Mouse (Mus musculus) kidney, embryonic 15.5 days (tissue): ENCODE measurements around the gene Rps26. TPM values are rescaled to one million over a fixed set of nuclear protein-coding genes. Genes with fewer than 3 reads are reported as not detected.

ENCODE experiments used
- ATAC-seq: fragments of 200-750 bp; cut with Nextera tagmentation; replicated peaks from 2 replicates; pipeline ENCODE4 v1.8.0; 2017; ENCODE audit warnings: moderate TSS enrichment; ENCODE audit not compliant: low FRiP score
- H3K27ac ChIP-seq: fragments of 300-500 bp; sonication (generic); 2 replicates; pipeline ENCODE4 v1.5.1; 2015; ENCODE audit warnings: mild to moderate bottlenecking, inconsistent platforms
- H3K27me3 ChIP-seq: fragments of 300-500 bp; sonication (generic); 2 replicates; pipeline ENCODE4 v1.6.1; 2015; ENCODE audit warnings: inconsistent platforms
- H3K36me3 ChIP-seq: fragments of 300-500 bp; sonication (generic); 2 replicates; pipeline ENCODE4 v1.6.1; 2015; ENCODE audit warnings: inconsistent platforms
- H3K4me1 ChIP-seq: fragments of 300-500 bp; sonication (generic); 2 replicates; pipeline ENCODE4 v1.6.1; 2015; ENCODE audit warnings: inconsistent platforms
- H3K4me2 ChIP-seq: fragments of 300-500 bp; sonication (generic); 2 replicates; pipeline ENCODE4 v1.6.1; 2015; ENCODE audit warnings: moderate library complexity, mild to moderate bottlenecking, inconsistent platforms
- H3K4me3 ChIP-seq: fragments of 300-500 bp; sonication (generic); replicated peaks from 2 replicates; pipeline ENCODE4 v1.5.1; 2015; ENCODE audit warnings: mild to moderate bottlenecking, inconsistent platforms
- H3K9ac ChIP-seq: fragments of 300-500 bp; sonication (generic); 2 replicates; pipeline ENCODE4 v1.6.1; 2015; ENCODE audit warnings: mild to moderate bottlenecking, inconsistent platforms
- H3K9me3 ChIP-seq: fragments of 300-500 bp; sonication (generic); replicated peaks from 2 replicates; pipeline ENCODE4 v1.6.1; 2016; ENCODE audit warnings: inconsistent platforms
- WGBS: fragments of 180-500 bp; shearing (Covaris S2); methylation state at CpG from one replicate; pipeline ENCODE4 v1.1.7; 2015; ENCODE audit warnings: mixed read lengths; 5-methylcytosine and 5-hydroxymethylcytosine counted together
- polyA plus RNA-seq: library from polyadenylated mRNA; unstranded; fragments of >200 nt; fragmentation: Nextera tagmentation; extraction: Ambion mirVana; gene quantifications from 2 replicates; pipeline ENCODE4 v1.2.1, GENCODE M21; 2015

Gene Rps26
- 752 and 867 TPM in 2 replicates for polyA plus RNA-seq

GRCm38 (mm10) chr10:128626311-128627310, at the start of gene Rps26:
Gene Rps26, minus strand, starts transcription at chr10:128626747.
- peak within 1 kb of the TSS; percentile 97 for H3K4me3 ChIP-seq
- peaks cover 32% of the 10 kb centered on the region for H3K36me3 ChIP-seq
- no peaks in the 10 kb centered on the region for H3K27me3 ChIP-seq
- H3K27ac ChIP-seq: peak within 1 kb of the TSS; percentile 83
- H3K9ac ChIP-seq: peak within 1 kb of the TSS; percentile 95
- peak; percentile 97 for ATAC-seq
- peaks cover 9% of the 10 kb centered on the region for H3K4me1 ChIP-seq
- under 1% methylated on average over 40 of the region's 40 CpGs for WGBS
- H3K4me2 ChIP-seq: peak within 1 kb of the TSS; percentile 84
- no peaks in the 10 kb centered on the region for H3K9me3 ChIP-seq

- Histone ChIP-seq H3K4me2 (peak overlapping the region; percentile 96), H3K9ac (peak overlapping the region; percentile 50), H3K4me1 (peaks cover 13% of the 10 kb centered on the region), H3K36me3 (peaks cover 15% of the 10 kb centered on the region), H3K27ac (peak overlapping the region; percentile 68), H3K4me3 (peak overlapping the region; percentile 74), H3K9me3 (no peaks in the 10 kb centered on the region), H3K27me3 (0 out of 2 replicates have a peak, but pooled peaks cover 6% of the 10 kb centered on the region)
- ATAC-seq: no peak
- 3% methylated on average over 9 of the region's 9 CpGs for WGBS
Measured at GRCm38 (mm10) chr10:128674469-128675008, 48.0 kb upstream of the Rps26 start.

DNA sequence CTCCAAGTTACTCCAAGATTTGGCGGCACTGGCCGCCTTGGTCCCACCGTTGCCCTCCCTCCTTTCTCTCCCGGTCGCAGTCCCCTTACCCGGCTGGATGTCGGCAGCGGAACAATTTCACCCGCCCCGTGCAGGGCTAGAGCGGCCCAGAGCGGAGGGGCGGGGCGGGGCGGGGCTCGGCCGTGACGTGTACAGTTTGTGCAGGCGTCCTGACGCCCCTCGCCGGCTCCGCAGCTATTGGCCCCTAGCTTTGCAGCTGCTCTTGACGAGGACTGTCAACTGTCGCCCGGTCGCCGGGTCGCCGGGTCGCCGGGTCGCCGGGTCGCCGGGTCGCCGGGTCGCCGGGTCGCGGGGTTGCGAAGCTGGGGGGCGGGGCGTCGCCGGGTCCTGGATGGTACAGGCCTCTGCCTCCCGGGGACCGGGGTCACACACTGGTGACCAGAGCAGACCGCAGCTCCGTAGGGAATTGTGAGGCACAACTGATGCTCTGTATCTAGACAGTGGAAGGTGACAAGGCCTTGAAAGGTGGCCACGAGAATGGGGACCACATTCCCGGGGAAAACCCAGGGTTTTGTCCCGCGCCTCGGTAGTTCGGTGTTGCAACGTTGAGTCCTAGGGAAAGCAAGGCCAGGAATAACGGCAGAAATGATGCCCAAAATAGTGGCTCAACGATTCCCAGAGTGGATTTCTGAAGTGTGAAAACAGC, 47.4 kb upstream of the Rps26 start, which contains the start of gene Suox:
Gene Suox (minus strand): TSS at position 311 of the 706 bp plus-strand sequence.
- peaks cover 18% of the 10 kb centered on the region for H3K4me1 ChIP-seq
- H3K4me2 ChIP-seq: peak within 1 kb of the TSS; percentile 96
- WGBS: under 1% methylated on average over 60 of the region's 60 CpGs
- peak within 1 kb of the TSS; percentile 50 for H3K9ac ChIP-seq
- peaks cover 11% of the 10 kb centered on the region; the same call in 1 of the 2 replicates for H3K36me3 ChIP-seq
- ATAC-seq: peak; percentile 96
- peak within 1 kb of the TSS; percentile 68 for H3K27ac ChIP-seq
- H3K4me3 ChIP-seq: peak within 1 kb of the TSS; percentile 74
- H3K9me3 ChIP-seq: no peaks in the 10 kb centered on the region
- 0 out of 2 replicates have a peak, but pooled peaks cover 6% of the 10 kb centered on the region for H3K27me3 ChIP-seq

GRCm38 (mm10) chr10:128671148-128671547, 44.6 kb upstream of the Rps26 start:
- 91% methylated on average over 9 of the region's 9 CpGs for WGBS
- Histone ChIP-seq H3K27me3 (0 out of 2 replicates have a peak, but pooled peaks cover 6% of the 10 kb centered on the region), H3K9me3 (no peaks in the 10 kb centered on the region), H3K4me3 (no peak overlapping the region), H3K4me2 (no peak overlapping the region), H3K4me1 (peaks cover 26% of the 10 kb centered on the region), H3K9ac (no peak overlapping the region), H3K36me3 (0 out of 2 replicates have a peak, but pooled peaks cover 5% of the 10 kb centered on the region), H3K27ac (no peak overlapping the region)
- ATAC-seq: no peak

- Histone ChIP-seq H3K4me3 (peak overlapping the region; percentile 94), H3K9me3 (no peaks in the 10 kb centered on the region), H3K27ac (peak overlapping the region; percentile 74), H3K9ac (peak overlapping the region; percentile 65), H3K27me3 (0 out of 2 replicates have a peak, but pooled peaks cover 6% of the 10 kb centered on the region), H3K4me1 (peaks cover 22% of the 10 kb centered on the region), H3K36me3 (0 out of 2 replicates have a peak, but pooled peaks cover 3% of the 10 kb centered on the region), H3K4me2 (peak overlapping the region; percentile 86)
- peak; percentile 70 for ATAC-seq
- under 1% methylated on average over 42 of the region's 42 CpGs for WGBS
Measured at GRCm38 (mm10) chr10:128668790-128669672, 42.5 kb upstream of the Rps26 start.

GRCm38 (mm10) chr10:128665806-128666205, 39.3 kb upstream of the Rps26 start:
- Histone ChIP-seq H3K4me3 (no peak overlapping the region), H3K4me1 (peaks cover 14% of the 10 kb centered on the region), H3K9me3 (no peaks in the 10 kb centered on the region), H3K36me3 (0 out of 2 replicates have a peak, but pooled peaks cover 3% of the 10 kb centered on the region), H3K27me3 (no peaks in the 10 kb centered on the region), H3K27ac (no peak overlapping the region), H3K9ac (no peak overlapping the region), H3K4me2 (no peak overlapping the region)
- WGBS: 92% methylated on average over 2 of the region's 2 CpGs
- no peak for ATAC-seq

DNA sequence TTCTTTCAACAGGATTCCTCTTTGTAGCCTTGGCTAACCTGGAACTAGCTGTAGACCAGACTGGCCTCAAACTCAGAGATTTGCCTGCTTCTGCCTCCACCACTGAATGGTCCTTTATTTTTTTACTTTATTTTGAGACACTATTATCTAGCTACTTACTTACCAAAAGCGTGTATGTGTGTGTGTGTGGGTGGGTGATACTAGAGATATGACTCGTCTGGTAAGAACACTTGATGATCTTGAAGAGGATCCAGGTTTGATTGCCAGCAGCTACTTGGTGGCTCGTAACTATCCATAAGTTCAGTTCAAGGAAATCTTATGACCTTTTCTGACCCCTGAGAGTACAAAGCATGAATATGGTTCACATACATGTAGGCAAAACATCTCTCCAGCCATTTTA, 38.8 kb upstream of the Rps26 start:
- no peaks in the 10 kb centered on the region for H3K36me3 ChIP-seq
- H3K4me1 ChIP-seq: peaks cover 14% of the 10 kb centered on the region
- H3K27ac ChIP-seq: no peak overlapping the region
- H3K4me3 ChIP-seq: no peak overlapping the region
- no peak for ATAC-seq
- H3K27me3 ChIP-seq: no peaks in the 10 kb centered on the region
- 84% methylated on average over 3 of the region's 3 CpGs for WGBS
- H3K9ac ChIP-seq: no peak overlapping the region
- no peak overlapping the region for H3K4me2 ChIP-seq
- no peaks in the 10 kb centered on the region for H3K9me3 ChIP-seq

GRCm38 (mm10) chr10:128664808-128665207, 38.3 kb upstream of the Rps26 start:
- peaks cover 14% of the 10 kb centered on the region for H3K4me1 ChIP-seq
- no peak overlapping the region for H3K4me3 ChIP-seq
- no peak for ATAC-seq
- no peaks in the 10 kb centered on the region for H3K27me3 ChIP-seq
- no peak overlapping the region for H3K27ac ChIP-seq
- no peak overlapping the region for H3K9ac ChIP-seq
- H3K9me3 ChIP-seq: no peaks in the 10 kb centered on the region
- no peaks in the 10 kb centered on the region for H3K36me3 ChIP-seq
- no peak overlapping the region for H3K4me2 ChIP-seq
- 69% methylated on average over 3 of the region's 3 CpGs for WGBS

GRCm38 (mm10) chr10:128663441-128664220, 37.1 kb upstream of the Rps26 start:
- peaks cover 11% of the 10 kb centered on the region for H3K4me1 ChIP-seq
- H3K9me3 ChIP-seq: no peaks in the 10 kb centered on the region
- no peak for ATAC-seq
- no peak overlapping the region for H3K9ac ChIP-seq
- no peaks in the 10 kb centered on the region for H3K36me3 ChIP-seq
- H3K4me2 ChIP-seq: no peak overlapping the region
- H3K4me3 ChIP-seq: no peak overlapping the region
- 60% methylated on average over 5 of the region's 5 CpGs for WGBS
- H3K27me3 ChIP-seq: no peaks in the 10 kb centered on the region
- H3K27ac ChIP-seq: no peak overlapping the region

GRCm38 (mm10) chr10:128662465-128662864, 35.9 kb upstream of the Rps26 start:
- H3K27ac ChIP-seq: no peak overlapping the region
- no peak for ATAC-seq
- H3K9ac ChIP-seq: no peak overlapping the region
- no peaks in the 10 kb centered on the region for H3K9me3 ChIP-seq
- H3K27me3 ChIP-seq: no peaks in the 10 kb centered on the region
- H3K4me2 ChIP-seq: no peak overlapping the region
- 0 out of 2 replicates have a peak, but pooled peaks cover 5% of the 10 kb centered on the region for H3K4me1 ChIP-seq
- H3K4me3 ChIP-seq: no peak overlapping the region
- no peaks in the 10 kb centered on the region for H3K36me3 ChIP-seq
